Mouse (Mus musculus) lung, postnatal 0 days (tissue): ENCODE measurements around the gene Tbc1d22a. TPM values are rescaled to one million over a fixed set of nuclear protein-coding genes. Genes with fewer than 3 reads are reported as not detected.

Experiments
- ATAC-seq: fragments of 200-750 bp; cut with Nextera tagmentation; 2 replicates; pipeline ENCODE4 v1.8.0; 2017; ENCODE audit warnings: moderate library complexity
- DNase-seq: peaks from one replicate; pipeline ENCODE4 v3.0.0-alpha.2; 2016; ENCODE audit warnings: low spot score
- H3K27ac ChIP-seq: fragments of 300-500 bp; sonication (generic); 2 replicates; pipeline ENCODE4 v1.5.1; 2014; ENCODE audit warnings: antibody characterized with exemption, mild to moderate bottlenecking, low read length, mixed read lengths
- H3K27me3 ChIP-seq: fragments of 300-500 bp; sonication (generic); replicated peaks from 2 replicates; pipeline ENCODE4 v1.6.1; 2014; ENCODE audit warnings: low read length, mixed read lengths; ENCODE audit not compliant: insufficient read depth
- H3K36me3 ChIP-seq: fragments of 300-500 bp; sonication (generic); 2 replicates; pipeline ENCODE4 v1.6.1; 2014; ENCODE audit warnings: low read length, mixed read lengths; ENCODE audit not compliant: insufficient read depth
- H3K4me1 ChIP-seq: fragments of 300-500 bp; sonication (generic); 2 replicates; pipeline ENCODE4 v1.6.1; 2014; ENCODE audit warnings: antibody characterized with exemption, low read depth, low read length, mixed read lengths; ENCODE audit not compliant: insufficient read depth
- H3K4me2 ChIP-seq: fragments of 300-500 bp; sonication (generic); replicated peaks from 2 replicates; pipeline ENCODE4 v1.6.1; 2014; ENCODE audit warnings: low read depth, mild to moderate bottlenecking, low read length, moderate library complexity, mixed read lengths
- H3K4me3 ChIP-seq: fragments of 300-500 bp; sonication (generic); 2 replicates; pipeline ENCODE4 v1.5.1; 2014; ENCODE audit warnings: low read depth, low read length
- H3K9ac ChIP-seq: fragments of 300-500 bp; sonication (generic); replicated peaks from 2 replicates; pipeline ENCODE4 v1.6.1; 2014; ENCODE audit warnings: low read depth, mild to moderate bottlenecking
- H3K9me3 ChIP-seq: fragments of 300-500 bp; sonication (generic); 2 replicates; pipeline ENCODE4 v1.6.1; 2016; ENCODE audit warnings: low read length, mixed read lengths
- CTCF ChIP-seq: IDR thresholded peaks from 2 replicates; pipeline ENCODE4 v1.5.1; 2016; ENCODE audit warnings: antibody characterized with exemption, mild to moderate bottlenecking
- EP300 ChIP-seq: IDR thresholded peaks from 2 replicates; pipeline ENCODE4 v1.6.1; 2016; ENCODE audit warnings: antibody characterized with exemption, mild to moderate bottlenecking, control low read depth
- WGBS: fragments of 180-500 bp; shearing (Covaris S2); extraction: QIAGEN DNeasy Blood & Tissue Kit; methylation state at CpG from one replicate; pipeline ENCODE4 v1.1.7; 2014; 5-methylcytosine and 5-hydroxymethylcytosine counted together
- polyA plus RNA-seq: library from polyadenylated mRNA; unstranded; fragments of >200 nt; fragmentation: Nextera tagmentation; extraction: Ambion mirVana; gene quantifications from 2 replicates; pipeline ENCODE4 v1.2.1, GENCODE M21; 2015

The Tbc1d22a gene
- polyA plus RNA-seq, 1 experiment from 2014 or later, result 13.1 TPM

- DNase-seq, result peak; percentile 64
- Histone ChIP-seq H3K27ac (peak overlapping the region; percentile 86), H3K36me3 (no peaks in the 10 kb centered on the region), H3K4me2 (no peak overlapping the region), H3K4me1 (peaks cover 18% of the 10 kb centered on the region; the same call in 1 of the 2 replicates), H3K9ac (no peak overlapping the region), H3K27me3 (no peaks in the 10 kb centered on the region), H3K4me3 (no peak overlapping the region), H3K9me3 (no peaks in the 10 kb centered on the region)
- WGBS, result 35% methylated on average over 7 of the region's 7 CpGs
- ATAC-seq, result peak; percentile 69
- no peak for TF ChIP-seq CTCF
- no peak for TF ChIP-seq EP300
Observed at GRCm38 (mm10) chr15:86168505-86168867, 45.8 kb upstream of the Tbc1d22a start.

- Histone ChIP-seq H3K27me3 (no peaks in the 10 kb centered on the region), H3K9ac (no peak overlapping the region), H3K4me3 (no peak overlapping the region), H3K27ac (peak overlapping the region; percentile 86), H3K9me3 (no peaks in the 10 kb centered on the region), H3K4me2 (no peak overlapping the region), H3K36me3 (no peaks in the 10 kb centered on the region), H3K4me1 (peaks cover 18% of the 10 kb centered on the region; the same call in 1 of the 2 replicates)
- TF ChIP-seq CTCF, result no peak
- no peak for TF ChIP-seq EP300
- ATAC-seq (no peak), DNase-seq (no peak)
- 60% methylated on average over 12 of the region's 12 CpGs for WGBS
Observed at GRCm38 (mm10) chr15:86168941-86169816, 45.1 kb upstream of the Tbc1d22a start.

- 45% methylated on average over 4 of the region's 4 CpGs for WGBS
- H3K4me3 ChIP-seq, result no peak overlapping the region
- peak overlapping the region; percentile 86 for H3K27ac ChIP-seq
- peak; percentile 73 for DNase-seq
- peaks cover 18% of the 10 kb centered on the region; the same call in 1 of the 2 replicates for H3K4me1 ChIP-seq
- H3K4me2 ChIP-seq, result no peak overlapping the region
- ATAC-seq, result peak; percentile 70
- H3K27me3 ChIP-seq, result no peaks in the 10 kb centered on the region
- no peaks in the 10 kb centered on the region for H3K36me3 ChIP-seq
- TF ChIP-seq CTCF (no peak), EP300 (peak; percentile 79)
- H3K9ac ChIP-seq, result no peak overlapping the region
- no peaks in the 10 kb centered on the region for H3K9me3 ChIP-seq
Observed at GRCm38 (mm10) chr15:86169817-86170110, 44.5 kb upstream of the Tbc1d22a start.

DNA sequence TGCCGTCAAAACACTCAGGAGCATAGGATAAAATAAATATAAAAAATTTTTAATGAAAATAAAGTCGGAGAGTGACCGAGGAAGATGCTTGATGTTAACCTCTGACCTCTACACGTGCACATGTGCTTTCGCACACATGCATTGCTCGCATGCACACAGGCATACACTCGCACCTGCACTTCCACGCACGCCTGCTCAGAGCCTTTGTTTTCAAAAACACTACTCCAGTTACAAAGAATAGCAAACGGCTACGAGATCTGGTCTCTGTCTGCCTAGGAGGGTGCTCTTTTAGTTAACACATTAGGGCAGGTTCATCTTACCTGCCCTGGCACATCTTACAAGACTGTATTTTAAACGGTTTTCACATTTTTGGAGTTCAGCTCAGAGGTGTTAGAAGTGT, 42.9 kb upstream of the Tbc1d22a start:
- TF ChIP-seq EP300 (no peak), CTCF (no peak)
- Histone ChIP-seq H3K9me3 (no peaks in the 10 kb centered on the region), H3K4me3 (no peak overlapping the region), H3K27ac (no peak overlapping the region), H3K9ac (no peak overlapping the region), H3K4me1 (peaks cover 18% of the 10 kb centered on the region; the same call in 1 of the 2 replicates), H3K4me2 (no peak overlapping the region), H3K36me3 (no peaks in the 10 kb centered on the region), H3K27me3 (no peaks in the 10 kb centered on the region)
- ATAC-seq (no peak), DNase-seq (no peak)
- 76% methylated on average over 12 of the region's 12 CpGs for WGBS

- Histone ChIP-seq H3K27me3 (no peaks in the 10 kb centered on the region), H3K9ac (no peak overlapping the region), H3K4me1 (peaks cover 18% of the 10 kb centered on the region; the same call in 1 of the 2 replicates), H3K9me3 (no peaks in the 10 kb centered on the region), H3K27ac (no peak overlapping the region), H3K36me3 (no peaks in the 10 kb centered on the region), H3K4me2 (no peak overlapping the region), H3K4me3 (no peak overlapping the region)
- TF ChIP-seq EP300, result no peak
- TF ChIP-seq CTCF, result no peak
- ATAC-seq (no peak), DNase-seq (peak; percentile 39)
- WGBS, result 37% methylated on average over 3 of the region's 3 CpGs
Observed at GRCm38 (mm10) chr15:86172124-86172523, 42.1 kb upstream of the Tbc1d22a start.

DNA sequence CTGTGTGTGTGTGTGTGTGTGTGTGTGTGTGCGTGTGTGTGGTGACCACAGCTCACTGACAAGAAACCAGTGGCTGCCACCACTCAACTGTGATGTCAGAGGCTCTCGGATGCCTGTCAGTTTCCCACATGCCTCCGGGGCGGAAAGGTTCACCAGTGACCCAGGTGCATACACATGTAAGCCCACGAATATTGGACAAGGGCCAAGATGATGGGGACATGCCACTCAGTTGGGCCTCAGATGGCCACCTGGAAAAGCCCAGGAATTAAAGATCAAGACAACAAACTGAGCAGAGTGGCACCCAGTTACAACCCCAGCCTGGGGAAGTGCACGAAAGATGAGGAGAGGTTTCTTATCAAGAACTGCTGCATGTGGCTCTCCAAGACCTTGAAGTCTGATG, 41.7 kb upstream of the Tbc1d22a start:
- Histone ChIP-seq H3K4me1 (peaks cover 18% of the 10 kb centered on the region; the same call in 1 of the 2 replicates), H3K4me3 (no peak overlapping the region), H3K27me3 (no peaks in the 10 kb centered on the region), H3K9me3 (no peaks in the 10 kb centered on the region), H3K4me2 (no peak overlapping the region), H3K27ac (no peak overlapping the region), H3K9ac (no peak overlapping the region), H3K36me3 (no peaks in the 10 kb centered on the region)
- 61% methylated on average over 6 of the region's 6 CpGs for WGBS
- TF ChIP-seq EP300 (no peak), CTCF (no peak)
- no peak for DNase-seq
- no peak for ATAC-seq
